8 mouse cellular contexts compared by ENCODE assay signal in the genomic region with DNA sequence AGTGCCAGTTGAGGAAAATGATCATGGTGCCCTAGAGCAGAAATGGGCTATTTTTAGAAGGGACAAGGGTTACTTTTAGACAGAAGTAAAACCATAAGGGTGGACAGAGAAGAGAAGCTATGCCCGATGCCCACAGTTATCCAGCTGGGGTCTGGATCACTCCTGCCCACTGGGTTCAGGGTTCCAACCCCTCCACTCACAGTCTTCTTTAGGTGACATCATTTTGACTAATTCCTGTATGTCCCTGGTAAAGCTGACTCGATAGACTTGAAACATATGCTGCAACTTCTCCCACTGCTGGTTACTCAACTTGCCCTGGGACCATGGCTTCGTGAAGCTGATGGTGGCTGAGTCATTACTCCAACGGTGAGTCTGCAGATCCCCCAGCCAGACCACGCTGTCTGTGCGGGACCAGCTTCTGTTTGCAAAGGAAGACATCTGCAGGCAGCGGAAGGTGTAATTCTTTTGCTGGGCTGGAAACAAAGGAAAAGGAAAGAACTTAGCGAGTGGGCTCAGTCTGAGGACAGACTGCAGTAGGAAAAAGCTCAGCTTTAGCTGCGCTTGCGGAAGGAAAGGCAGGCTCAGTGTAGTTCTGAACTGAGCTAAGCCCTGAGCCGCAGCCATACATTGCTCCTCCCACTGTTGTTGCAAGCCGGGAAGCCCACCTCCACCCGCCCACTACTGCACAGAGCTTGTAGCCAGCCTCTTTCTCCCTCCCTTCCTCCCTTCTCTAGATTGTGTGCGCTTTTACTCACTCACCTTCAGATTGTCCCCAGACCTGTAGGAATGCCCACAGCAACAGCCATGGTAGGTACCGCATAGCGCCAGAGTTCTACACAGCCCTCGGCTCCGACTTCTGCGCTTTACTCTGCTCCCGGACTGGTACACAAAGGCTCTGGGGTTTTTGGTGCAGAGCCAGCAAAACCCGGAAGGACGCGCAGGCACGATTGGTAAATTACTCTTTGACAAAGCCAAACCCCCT. TPM values are rescaled to one million over a fixed set of nuclear protein-coding genes. Genes with fewer than 3 reads are reported as not detected.
DNase-seq lines count a peak whose midpoint lies in the region; ATAC-seq and TF ChIP-seq lines count a peak whose summit lies in the region.
"Not testable (repeated sequence)": the region's sequence is repeated elsewhere in the genome, so short reads cannot be mapped to it uniquely, and the experiment has no call there.

No protein-coding gene starts in this region.

- H3K27ac ChIP-seq in hindbrain, embryonic 11.5 days (ENCODE audit: low read depth, low read length): peak overlapping the region; percentile 72
- peak overlapping the region; percentile 76 for H3K27ac ChIP-seq in lung, postnatal 0 days (ENCODE audit: low read length)
- peak overlapping the region; percentile 87 for H3K27ac ChIP-seq in thymus, adult 2 months (ENCODE audit: control insufficient read depth, insufficient read depth, low read length)

- TF ChIP-seq POLR2A in thymus, adult 2 months (IDR thresholded peaks at IDR 0.05; ENCODE audit: control insufficient read depth, extremely low read depth, insufficient read depth, low read length, poor library complexity): peak; percentile 62; the same call in 1 of the 2 replicates

- peak overlapping the region; percentile 84 for H3K9ac ChIP-seq in hindbrain, embryonic 11.5 days (ENCODE audit: low read depth, low read length)
- peak overlapping the region; percentile 52 for H3K9ac ChIP-seq in lung, postnatal 0 days (replicated peaks; ENCODE audit: low read depth)

- not testable (repeated sequence) for H3K36me3 ChIP-seq in hindbrain, embryonic 11.5 days (ENCODE audit: control insufficient read depth, insufficient read depth, low read length); lung, postnatal 0 days (ENCODE audit: insufficient read depth, low read length); thymus, adult 2 months (ENCODE audit: control insufficient read depth, insufficient read depth, low read length)

- H3K4me2 ChIP-seq in hindbrain, embryonic 11.5 days (replicated peaks; ENCODE audit: low read depth, low read length): peak overlapping the region; percentile 64
- peak overlapping the region; percentile 75 for H3K4me2 ChIP-seq in lung, postnatal 0 days (replicated peaks; ENCODE audit: low read depth, low read length)

- not testable (repeated sequence) for H3K27me3 ChIP-seq in hindbrain, embryonic 11.5 days (ENCODE audit: control insufficient read depth, insufficient read depth, low read length); lung, postnatal 0 days (replicated peaks; ENCODE audit: insufficient read depth, low read length); thymus, adult 2 months (ENCODE audit: control insufficient read depth, insufficient read depth, low read length)

- 4% methylated on average over 23 of the region's 24 CpGs for WGBS in hindbrain, embryonic 11.5 days
- WGBS in lung, postnatal 0 days: 3% methylated on average over 23 of the region's 24 CpGs
- 4% methylated on average over 24 of the region's 24 CpGs for whole genome bisulfite sequencing in thymus, adult 2 months

- not testable (repeated sequence) for TF ChIP-seq EP300 in lung, postnatal 0 days (IDR thresholded peaks at IDR 0.05)

- not testable (repeated sequence) for H3K4me1 ChIP-seq in hindbrain, embryonic 11.5 days (replicated peaks; ENCODE audit: control insufficient read depth, insufficient read depth, low read length); lung, postnatal 0 days (ENCODE audit: insufficient read depth, low read depth, low read length)
- peaks cover 10% of the 10 kb centered on the region for H3K4me1 ChIP-seq in thymus, adult 2 months (replicated peaks; ENCODE audit: control insufficient read depth, insufficient read depth, low read length)

- peak; percentile 98 for ATAC-seq in hindbrain, embryonic 11.5 days (ENCODE audit: low FRiP score)
- peak; percentile 94 for ATAC-seq in lung, postnatal 0 days

- peak overlapping the region; percentile 52 for H3K4me3 ChIP-seq in hindbrain, embryonic 11.5 days (ENCODE audit: low read depth, low read length)
- peak overlapping the region; percentile 54 for H3K4me3 ChIP-seq in lung, postnatal 0 days (ENCODE audit: low read depth, low read length)
- H3K4me3 ChIP-seq in thymus, adult 2 months (ENCODE audit: control insufficient read depth, insufficient read depth, low read length): peak overlapping the region; percentile 53

- H3K9me3 ChIP-seq in hindbrain, embryonic 11.5 days (ENCODE audit: control insufficient read depth, low read length); lung, postnatal 0 days (ENCODE audit: low read length): not testable (repeated sequence)

- DNase-seq in MN1 (ENCODE audit: low spot score): peak; percentile 78
- DNase-seq in cerebellum, adult 8-10 months: peak; percentile 24
- peak; percentile 75 for DNase-seq in forelimb bud, embryonic 11.5 days (ENCODE audit: low read depth, low spot score)
- DNase-seq in hindbrain, embryonic 11.5 days (ENCODE audit: low spot score): peak; percentile 79
- peak; percentile 61 to 66 for DNase-seq in layer of hippocampus, postnatal 10 days (ENCODE audit: low spot score in 2 of 2)
- DNase-seq in lung, postnatal 0 days (ENCODE audit: low spot score): peak; percentile 84
- DNase-seq in ovary, adult 18-20 months (ENCODE audit: low spot score): peak; percentile 68
- DNase-seq in thymus, adult 2 months: peak; percentile 83

- not testable (repeated sequence) for TF ChIP-seq CTCF in lung, postnatal 0 days (IDR thresholded peaks at IDR 0.05); thymus, adult 2 months (IDR thresholded peaks at IDR 0.05; ENCODE audit: borderline replicate concordance, control insufficient read depth, extremely low read depth, insufficient read depth, low read length, poor library complexity)

RNA-seq across cellular contexts. Expression of gene Cd1d1, which starts 0.5 kb away (rescaled TPM):
- 36.0 and 37.2 TPM in 2 replicates for polyA plus RNA-seq in hindbrain, embryonic 11.5 days (2014; fragmentation: Nextera tagmentation; extraction: Ambion mirVana)
- total RNA-seq in layer of hippocampus, postnatal 10 days (2021): 1 to 10 TPM; 3.8 to 4.3 TPM
- 20.0 and 25.1 TPM in 2 replicates for polyA plus RNA-seq in lung, postnatal 0 days (2015; fragmentation: Nextera tagmentation; extraction: Ambion mirVana)
- 84.9 and 85.5 TPM in 2 replicates for polyA plus RNA-seq in thymus, adult 2 months (2012; rRNA removed)

Comparison
In these comparisons a context has a peak if more than half of its experiments do, and no peak if none do; other contexts are left out.
1. Peak in every context shown above with its lines: DNase-seq, ATAC-seq, H3K4me3 ChIP-seq and H3K27ac ChIP-seq.
2. DNase-seq: peak in every context shown above with its lines; median percentile 84 in lung, postnatal 0 days; 83 in thymus, adult 2 months; 79 in hindbrain, embryonic 11.5 days; 78 in MN1; 75 in forelimb bud, embryonic 11.5 days; 68 in ovary, adult 18-20 months; 64 in layer of hippocampus, postnatal 10 days; 24 in cerebellum, adult 8-10 months.